Mouse (Mus musculus) CD4-positive, CD25-positive, alpha-beta regulatory T cell, adult 2 months (primary cell): ENCODE measurements at regions not wholly inside any gene's neighbourhood (a gene's known extent, or its start where the extent isn't known, plus 50 kb on each side); places are given as distances from the start of the nearest gene placed in this dataset.
A peak's percentile ranks its signal among the peaks of the same experiment; 100 is the strongest.

Experiments
- DNase-seq: peaks from one replicate; pipeline ENCODE4 v3.0.0-alpha.2; 2012; ENCODE audit warnings: low read depth, low spot score

- DNase-seq = no peak
Observed at GRCm38 (mm10) chrX:52668679-52669078, 54.9 kb upstream of the Gpc3 start.

- peak; percentile 67 for DNase-seq
Observed at GRCm38 (mm10) chrX:52679045-52679444, 65.3 kb upstream of the Gpc3 start.

- DNase-seq = peak; percentile 13
Observed at GRCm38 (mm10) chrX:52694392-52694791, 80.6 kb upstream of the Gpc3 start.

GRCm38 (mm10) chrX:52699615-52700014 is 85.9 kb upstream of the Gpc3 start:
- no peak for DNase-seq

GRCm38 (mm10) chrX:52717495-52717894 is 73.5 kb upstream of the Ccdc160 start:
- peak; percentile 42 for DNase-seq

- DNase-seq = no peak
Observed at GRCm38 (mm10) chrX:52738116-52738515, 52.9 kb upstream of the Ccdc160 start.
